Mouse (Mus musculus): ENCODE results near the gene Ap1b1. TPM values are rescaled to one million over a fixed set of nuclear protein-coding genes. Genes with fewer than 3 reads are reported as not detected.
A peak's percentile ranks its signal among the peaks of the same experiment; 100 is the strongest.

Gene Ap1b1
- polyA plus RNA-seq, 1 experiment from 2014 or later: 73.6 TPM

DNA sequence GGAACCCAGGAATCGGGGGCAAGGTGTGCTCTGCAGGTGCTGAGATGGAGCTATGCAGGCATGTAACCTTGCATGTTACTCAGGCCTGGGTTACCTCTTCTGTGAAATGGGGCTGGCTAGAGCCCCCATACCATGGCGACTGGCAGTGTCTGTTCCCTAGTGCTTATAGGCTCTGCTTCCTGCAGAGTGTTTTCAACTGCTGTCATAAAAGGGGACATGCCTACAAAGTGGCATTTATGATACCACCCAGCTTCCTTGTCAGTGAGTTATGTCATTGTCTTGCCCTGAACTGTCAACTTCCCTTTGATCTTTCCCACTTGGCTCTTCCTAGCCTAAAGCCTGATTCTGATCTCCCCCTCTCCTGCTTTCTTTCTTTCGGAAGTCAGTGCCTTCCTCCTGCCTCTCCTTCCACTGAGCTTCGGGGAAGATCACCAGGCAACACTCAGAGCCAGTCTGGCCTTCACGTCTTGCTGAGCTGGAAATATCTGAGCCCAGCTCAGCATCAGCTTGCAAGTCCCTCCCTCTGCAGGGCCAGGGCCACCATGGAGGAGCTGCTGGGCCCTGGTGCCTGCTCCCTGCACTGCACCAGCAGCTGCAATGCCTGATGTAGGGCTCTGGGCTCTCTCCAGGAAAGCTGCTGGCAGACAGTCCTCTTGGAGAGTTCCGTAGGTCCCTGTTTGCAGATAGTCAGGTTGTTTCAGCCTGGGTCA is 23.4 kb upstream of the Ap1b1 start:
- DNase-seq (ENCODE audit: low spot score): no peak
- H3K9me3 ChIP-seq (ENCODE audit: control insufficient read depth, low read length): no peaks in the 10 kb centered on the region
- no peaks in the 10 kb centered on the region for H3K27me3 ChIP-seq (ENCODE audit: control insufficient read depth, insufficient read depth, low read length)
- H3K36me3 ChIP-seq (ENCODE audit: control insufficient read depth, insufficient read depth, low read length): no peaks in the 10 kb centered on the region
- H3K9ac ChIP-seq (ENCODE audit: low read length): no peak overlapping the region
- H3K4me3 ChIP-seq (ENCODE audit: low read depth, low read length): no peak overlapping the region
- no peak overlapping the region for H3K27ac ChIP-seq (ENCODE audit: low read depth, low read length)
- 29% methylated on average over 6 of the region's 6 CpGs for WGBS
- no peak for ATAC-seq (ENCODE audit: insufficient read depth, low FRiP score, low TSS enrichment)
- H3K4me2 ChIP-seq (ENCODE audit: low read depth): no peak overlapping the region
- no peaks in the 10 kb centered on the region for H3K4me1 ChIP-seq (ENCODE audit: control insufficient read depth, insufficient read depth, low read length)

DNA sequence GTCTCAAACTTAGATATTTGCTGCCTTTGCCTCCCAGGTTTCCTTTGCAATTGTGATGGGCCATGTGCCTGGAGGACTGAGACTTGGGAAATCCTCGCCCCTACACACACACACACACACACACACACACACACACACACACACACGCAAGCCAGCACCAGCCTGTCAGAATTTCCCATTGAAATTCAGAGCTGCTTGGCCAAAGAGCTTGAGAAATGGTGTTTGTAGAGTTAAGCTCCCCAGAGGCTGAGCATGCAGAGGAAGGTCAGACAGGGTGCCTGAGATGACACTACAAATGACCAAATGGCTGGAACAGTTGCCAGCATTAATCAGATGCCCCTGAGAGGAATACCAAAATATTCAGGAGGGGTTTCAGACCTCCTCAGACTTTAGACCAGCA is 20.3 kb upstream of the Ap1b1 start:
- DNase-seq (ENCODE audit: low spot score) (no peak), ATAC-seq (ENCODE audit: insufficient read depth, low FRiP score, low TSS enrichment) (no peak)
- H3K27ac ChIP-seq (ENCODE audit: low read depth, low read length): no peak overlapping the region
- H3K4me1 ChIP-seq (ENCODE audit: control insufficient read depth, insufficient read depth, low read length): no peaks in the 10 kb centered on the region; the same call in 1 of the 2 replicates
- no peak overlapping the region for H3K9ac ChIP-seq (ENCODE audit: low read length)
- WGBS: 67% methylated on average over 2 of the region's 2 CpGs
- no peak overlapping the region for H3K4me2 ChIP-seq (ENCODE audit: low read depth)
- no peaks in the 10 kb centered on the region for H3K9me3 ChIP-seq (ENCODE audit: control insufficient read depth, low read length)
- H3K27me3 ChIP-seq (ENCODE audit: control insufficient read depth, insufficient read depth, low read length): no peaks in the 10 kb centered on the region
- no peak overlapping the region for H3K4me3 ChIP-seq (ENCODE audit: low read depth, low read length)
- H3K36me3 ChIP-seq (ENCODE audit: control insufficient read depth, insufficient read depth, low read length): no peaks in the 10 kb centered on the region

DNA sequence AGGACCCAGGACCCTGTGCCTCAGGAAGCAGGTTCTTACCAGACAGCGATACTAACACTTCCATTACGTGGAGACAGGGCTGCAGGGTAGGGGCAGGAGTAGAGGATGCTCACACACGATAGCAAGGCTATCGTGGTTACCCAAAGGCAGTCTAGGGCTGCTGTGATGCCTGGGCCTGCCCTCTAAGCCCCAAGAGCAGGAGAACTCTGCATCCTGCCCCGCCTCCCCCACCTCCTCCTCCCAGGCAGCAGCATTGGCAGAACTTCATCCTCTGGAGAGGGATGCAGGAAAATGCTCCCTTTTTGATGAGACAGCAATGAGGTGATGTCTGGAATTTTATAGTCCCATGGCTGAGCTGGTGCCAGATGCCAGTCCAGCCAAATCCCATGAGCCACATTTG is 19.7 kb upstream of the Ap1b1 start:
- Histone ChIP-seq H3K27me3 (ENCODE audit: control insufficient read depth, insufficient read depth, low read length) (no peaks in the 10 kb centered on the region), H3K27ac (ENCODE audit: low read depth, low read length) (no peak overlapping the region), H3K36me3 (ENCODE audit: control insufficient read depth, insufficient read depth, low read length) (no peaks in the 10 kb centered on the region), H3K4me3 (ENCODE audit: low read depth, low read length) (no peak overlapping the region), H3K9me3 (ENCODE audit: control insufficient read depth, low read length) (no peaks in the 10 kb centered on the region), H3K9ac (ENCODE audit: low read length) (no peak overlapping the region), H3K4me1 (ENCODE audit: control insufficient read depth, insufficient read depth, low read length) (no peaks in the 10 kb centered on the region; the same call in 1 of the 2 replicates), H3K4me2 (ENCODE audit: low read depth) (no peak overlapping the region)
- ATAC-seq (ENCODE audit: insufficient read depth, low FRiP score, low TSS enrichment) (no peak), DNase-seq (ENCODE audit: low spot score) (no peak)
- 52% methylated on average over 5 of the region's 5 CpGs for WGBS

DNA sequence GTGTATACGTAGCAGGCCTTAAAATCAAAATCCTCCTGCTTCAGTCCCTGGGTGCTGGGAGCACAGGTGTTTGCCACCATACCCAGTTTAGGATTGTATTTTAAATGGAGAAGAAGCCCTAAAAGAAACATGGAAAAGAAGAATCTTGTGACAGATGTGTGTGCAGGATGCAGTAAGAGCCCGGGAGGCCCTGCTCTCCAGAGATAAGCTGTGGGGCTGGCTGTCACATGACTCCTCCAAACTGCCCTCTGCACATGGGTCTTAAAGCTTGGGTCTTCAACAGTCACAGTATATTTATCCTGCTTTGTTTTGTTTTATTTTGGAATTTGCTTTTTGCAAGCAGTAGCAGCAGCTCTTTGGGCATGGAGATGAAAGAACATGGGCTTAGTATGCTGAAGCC is 19.1 kb upstream of the Ap1b1 start:
- 62% methylated on average over 2 of the region's 2 CpGs for WGBS
- Histone ChIP-seq H3K27ac (ENCODE audit: low read depth, low read length) (no peak overlapping the region), H3K9ac (ENCODE audit: low read length) (no peak overlapping the region), H3K9me3 (ENCODE audit: control insufficient read depth, low read length) (no peaks in the 10 kb centered on the region), H3K4me1 (ENCODE audit: control insufficient read depth, insufficient read depth, low read length) (no peaks in the 10 kb centered on the region; the same call in 1 of the 2 replicates), H3K36me3 (ENCODE audit: control insufficient read depth, insufficient read depth, low read length) (no peaks in the 10 kb centered on the region), H3K4me3 (ENCODE audit: low read depth, low read length) (no peak overlapping the region), H3K27me3 (ENCODE audit: control insufficient read depth, insufficient read depth, low read length) (no peaks in the 10 kb centered on the region), H3K4me2 (ENCODE audit: low read depth) (no peak overlapping the region)
- ATAC-seq (ENCODE audit: insufficient read depth, low FRiP score, low TSS enrichment): no peak
- no peak for DNase-seq (ENCODE audit: low spot score)

DNA sequence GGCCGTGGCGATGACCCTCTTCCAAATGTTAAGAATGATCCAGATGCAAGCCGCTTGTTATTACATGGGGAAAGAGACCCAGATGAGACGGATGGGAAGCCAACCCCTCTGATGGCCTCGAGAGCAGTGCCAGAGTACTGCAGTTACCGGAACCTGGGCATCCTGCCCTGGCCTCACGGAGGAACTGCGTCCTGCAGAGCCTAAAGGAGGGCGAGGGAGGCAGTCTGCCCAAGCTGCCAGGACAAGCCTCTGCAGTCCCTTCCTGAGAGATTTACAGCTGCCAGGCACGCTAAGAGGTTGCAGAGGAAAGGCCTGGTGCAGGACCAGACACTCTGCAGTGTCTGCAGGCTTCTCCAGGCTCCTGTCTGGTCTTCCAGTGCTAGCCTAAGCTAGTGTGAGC is 18.2 kb upstream of the Ap1b1 start:
- WGBS: 66% methylated on average over 10 of the region's 10 CpGs
- Histone ChIP-seq H3K9me3 (ENCODE audit: control insufficient read depth, low read length) (no peaks in the 10 kb centered on the region), H3K4me3 (ENCODE audit: low read depth, low read length) (no peak overlapping the region), H3K27me3 (ENCODE audit: control insufficient read depth, insufficient read depth, low read length) (no peaks in the 10 kb centered on the region), H3K4me2 (ENCODE audit: low read depth) (no peak overlapping the region), H3K27ac (ENCODE audit: low read depth, low read length) (no peak overlapping the region), H3K9ac (ENCODE audit: low read length) (no peak overlapping the region), H3K36me3 (ENCODE audit: control insufficient read depth, insufficient read depth, low read length) (no peaks in the 10 kb centered on the region), H3K4me1 (ENCODE audit: control insufficient read depth, insufficient read depth, low read length) (no peaks in the 10 kb centered on the region; the same call in 1 of the 2 replicates)
- DNase-seq (ENCODE audit: low spot score) (no peak), ATAC-seq (ENCODE audit: insufficient read depth, low FRiP score, low TSS enrichment) (no peak)

DNA sequence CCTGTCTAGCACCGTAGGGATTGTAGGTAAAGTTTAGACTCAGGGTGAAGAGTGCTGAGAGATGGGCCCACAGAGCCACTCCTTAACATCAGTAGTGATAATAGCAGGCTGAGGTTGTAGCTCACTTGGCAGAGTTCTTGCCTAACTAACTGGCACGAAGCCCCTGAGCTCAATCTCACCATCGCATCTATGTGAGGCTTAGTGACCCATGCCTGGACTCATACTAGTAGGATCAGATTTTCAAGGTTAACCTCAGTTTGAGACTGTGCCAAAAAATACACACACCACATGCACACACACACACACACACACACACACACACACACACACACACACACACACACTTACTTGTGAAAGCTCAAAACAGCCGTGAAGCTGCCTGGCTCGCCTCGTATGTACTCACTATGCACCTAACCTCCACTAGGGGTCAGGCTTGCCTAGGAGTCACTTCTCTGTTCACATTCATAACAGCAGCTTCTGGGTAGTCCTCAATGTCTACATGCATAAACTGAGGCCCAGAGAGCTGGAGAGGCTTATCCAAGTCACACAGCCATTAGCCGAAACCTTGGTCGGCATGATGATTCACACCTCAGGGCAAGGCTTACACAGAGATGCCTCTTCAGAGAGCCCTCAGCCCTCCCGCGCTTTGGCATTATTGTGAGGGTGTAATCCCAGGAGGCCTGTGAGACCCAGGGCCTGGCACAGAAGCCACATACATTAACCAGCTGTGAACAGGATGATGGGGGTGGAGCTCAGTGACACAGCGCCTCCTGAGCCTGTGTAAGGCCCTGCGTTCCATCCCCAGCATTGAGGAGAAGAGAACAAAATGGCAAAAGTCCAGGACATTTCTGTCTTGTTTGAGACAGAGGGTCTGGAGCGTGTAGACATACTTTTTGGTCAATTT is 13.4 kb upstream of the Ap1b1 start:
- no peaks in the 10 kb centered on the region; the same call in 1 of the 2 replicates for H3K4me1 ChIP-seq (ENCODE audit: control insufficient read depth, insufficient read depth, low read length)
- no peaks in the 10 kb centered on the region for H3K36me3 ChIP-seq (ENCODE audit: control insufficient read depth, insufficient read depth, low read length)
- DNase-seq (ENCODE audit: low spot score): peak; percentile 68
- no peaks in the 10 kb centered on the region for H3K27me3 ChIP-seq (ENCODE audit: control insufficient read depth, insufficient read depth, low read length)
- H3K27ac ChIP-seq (ENCODE audit: low read depth, low read length): no peak overlapping the region
- H3K4me3 ChIP-seq (ENCODE audit: low read depth, low read length): no peak overlapping the region
- WGBS: 65% methylated on average over 13 of the region's 13 CpGs
- H3K4me2 ChIP-seq (ENCODE audit: low read depth): no peak overlapping the region
- no peak overlapping the region for H3K9ac ChIP-seq (ENCODE audit: low read length)
- H3K9me3 ChIP-seq (ENCODE audit: control insufficient read depth, low read length): no peaks in the 10 kb centered on the region
- no peak for ATAC-seq (ENCODE audit: insufficient read depth, low FRiP score, low TSS enrichment)

DNA sequence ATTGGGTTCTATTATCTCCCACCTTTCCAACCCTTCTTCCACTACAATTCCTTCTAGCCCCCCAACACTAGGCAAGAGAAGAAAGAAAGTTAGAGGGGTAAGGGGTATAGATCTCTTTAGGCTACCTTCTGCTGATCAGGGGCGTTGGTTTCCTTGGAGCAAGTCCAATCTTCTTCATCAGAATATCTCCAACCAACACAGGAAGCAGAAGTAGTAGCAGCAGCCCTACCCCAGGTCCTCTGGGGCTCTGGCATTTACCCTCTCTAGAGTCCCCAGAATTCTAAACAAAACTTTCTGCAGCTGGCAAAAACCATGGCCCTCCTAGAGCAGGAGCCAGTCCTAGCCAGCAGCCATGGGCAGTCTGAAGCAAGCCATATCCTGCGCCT is 12.8 kb upstream of the Ap1b1 start:
- no peaks in the 10 kb centered on the region for H3K4me1 ChIP-seq (ENCODE audit: control insufficient read depth, insufficient read depth, low read length)
- no peak overlapping the region for H3K27ac ChIP-seq (ENCODE audit: low read depth, low read length)
- no peak overlapping the region for H3K9ac ChIP-seq (ENCODE audit: low read length)
- H3K4me2 ChIP-seq (ENCODE audit: low read depth): no peak overlapping the region
- H3K4me3 ChIP-seq (ENCODE audit: low read depth, low read length): no peak overlapping the region
- H3K27me3 ChIP-seq (ENCODE audit: control insufficient read depth, insufficient read depth, low read length): no peaks in the 10 kb centered on the region
- DNase-seq (ENCODE audit: low spot score): no peak
- WGBS: 90% methylated on average over 2 of the region's 2 CpGs
- H3K36me3 ChIP-seq (ENCODE audit: control insufficient read depth, insufficient read depth, low read length): no peaks in the 10 kb centered on the region
- H3K9me3 ChIP-seq (ENCODE audit: control insufficient read depth, low read length): no peaks in the 10 kb centered on the region
- no peak for ATAC-seq (ENCODE audit: insufficient read depth, low FRiP score, low TSS enrichment)

DNA sequence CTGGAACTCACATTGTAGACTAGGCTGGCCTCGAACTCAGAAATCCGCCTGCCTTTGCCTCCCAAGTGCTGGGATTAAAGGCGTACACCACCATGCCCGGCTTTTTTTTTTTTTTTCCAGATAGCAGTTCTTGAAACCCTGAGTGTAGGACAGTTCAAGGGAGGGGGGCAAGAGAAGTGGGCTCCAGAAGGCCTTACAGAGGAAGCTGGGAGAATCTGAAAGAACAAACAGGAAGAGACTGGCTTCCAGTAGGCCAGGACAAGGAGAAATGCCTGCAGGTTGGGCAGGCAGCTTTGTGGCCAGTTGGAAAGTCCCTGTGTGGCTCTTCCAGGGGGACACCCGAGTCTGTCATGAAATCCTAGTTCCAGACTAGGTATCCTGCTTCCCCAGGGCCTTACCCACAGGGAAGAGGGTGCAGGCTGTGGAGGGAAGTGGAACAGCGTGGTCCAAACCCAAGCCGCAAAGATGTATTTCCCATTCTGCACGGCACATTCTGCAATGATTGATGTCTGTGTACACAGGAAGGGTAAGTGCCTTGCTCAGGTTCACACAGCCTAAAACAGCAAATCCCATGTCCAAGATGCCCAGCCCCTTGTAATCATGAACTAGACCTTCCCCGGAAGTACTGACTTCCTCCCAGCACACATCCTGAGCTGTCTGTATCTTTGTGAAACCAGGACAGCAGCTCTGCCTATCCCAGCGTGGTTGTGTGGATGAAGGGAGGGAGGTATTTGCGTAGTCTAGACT is 12.1 kb upstream of the Ap1b1 start:
- no peak overlapping the region for H3K27ac ChIP-seq (ENCODE audit: low read depth, low read length)
- H3K4me2 ChIP-seq (ENCODE audit: low read depth): no peak overlapping the region
- ATAC-seq (ENCODE audit: insufficient read depth, low FRiP score, low TSS enrichment) (no peak), DNase-seq (ENCODE audit: low spot score) (no peak)
- no peaks in the 10 kb centered on the region for H3K36me3 ChIP-seq (ENCODE audit: control insufficient read depth, insufficient read depth, low read length)
- H3K9me3 ChIP-seq (ENCODE audit: control insufficient read depth, low read length): no peaks in the 10 kb centered on the region
- H3K27me3 ChIP-seq (ENCODE audit: control insufficient read depth, insufficient read depth, low read length): no peaks in the 10 kb centered on the region
- H3K9ac ChIP-seq (ENCODE audit: low read length): no peak overlapping the region
- H3K4me3 ChIP-seq (ENCODE audit: low read depth, low read length): no peak overlapping the region
- 79% methylated on average over 11 of the region's 11 CpGs for WGBS
- no peaks in the 10 kb centered on the region for H3K4me1 ChIP-seq (ENCODE audit: control insufficient read depth, insufficient read depth, low read length)
